Mouse (Mus musculus) limb, embryonic 14.5 days (tissue): ENCODE measurements around the gene Asb5. TPM values are rescaled to one million over a fixed set of nuclear protein-coding genes. Genes with fewer than 3 reads are reported as not detected.
A peak's percentile ranks its signal among the peaks of the same experiment; 100 is the strongest.
"Not testable (repeated sequence)": the region's sequence is repeated elsewhere in the genome, so short reads cannot be mapped to it uniquely, and the experiment has no call there.

Experiments used
- ATAC-seq: fragments of 200-750 bp; cut with Nextera tagmentation; 2 replicates; pipeline ENCODE4 v1.8.0; 2017; ENCODE audit warnings: low read depth, moderate number of reproducible peaks, moderate TSS enrichment; ENCODE audit not compliant: low FRiP score
- DNase-seq: peaks from one replicate; pipeline ENCODE4 v3.0.0-alpha.2; 2015; ENCODE audit warnings: low spot score
- H3K27ac ChIP-seq: fragments of 300-500 bp; sonication (generic); replicated peaks from 2 replicates; pipeline ENCODE4 v1.5.1; 2014; ENCODE audit warnings: low read depth, mild to moderate bottlenecking, low read length, moderate library complexity, mixed read lengths
- H3K27me3 ChIP-seq: fragments of 300-500 bp; sonication (generic); 2 replicates; pipeline ENCODE4 v1.6.1; 2014; ENCODE audit warnings: low read length, mixed read lengths; ENCODE audit not compliant: control insufficient read depth, insufficient read depth
- H3K36me3 ChIP-seq: fragments of 300-500 bp; sonication (generic); 2 replicates; pipeline ENCODE4 v1.6.1; 2014; ENCODE audit warnings: mild to moderate bottlenecking, low read length, moderate library complexity, mixed read lengths; ENCODE audit not compliant: control insufficient read depth, insufficient read depth
- H3K4me1 ChIP-seq: fragments of 300-500 bp; sonication (generic); 2 replicates; pipeline ENCODE4 v1.6.1; 2014; ENCODE audit warnings: antibody characterized with exemption, low read length, mixed read lengths; ENCODE audit not compliant: control insufficient read depth, insufficient read depth
- H3K4me2 ChIP-seq: fragments of 300-500 bp; sonication (generic); replicated peaks from 2 replicates; pipeline ENCODE4 v1.6.1; 2014; ENCODE audit warnings: low read depth, mild to moderate bottlenecking, low read length, moderate library complexity; ENCODE audit not compliant: severe bottlenecking
- H3K4me3 ChIP-seq: fragments of 300-500 bp; sonication (generic); replicated peaks from 2 replicates; pipeline ENCODE4 v1.5.1; 2014; ENCODE audit warnings: low read length
- H3K9ac ChIP-seq: fragments of 300-500 bp; sonication (generic); 2 replicates; pipeline ENCODE4 v1.6.1; 2014; ENCODE audit warnings: mild to moderate bottlenecking, low read depth, low read length, moderate library complexity; ENCODE audit not compliant: severe bottlenecking
- H3K9me3 ChIP-seq: fragments of 300-500 bp; sonication (generic); 2 replicates; pipeline ENCODE4 v1.6.1; 2016; ENCODE audit warnings: low read length; ENCODE audit not compliant: control insufficient read depth
- POLR2A ChIP-seq: fragments of 200-500 bp; IDR thresholded peaks from 2 replicates; pipeline ENCODE4 v1.8.0; 2012; ENCODE audit warnings: inconsistent platforms, mild to moderate bottlenecking, moderate library complexity, borderline replicate concordance; ENCODE audit not compliant: insufficient read depth, insufficient read length; ENCODE audit errors: extremely low read depth
- WGBS: fragments of 180-500 bp; shearing (Covaris S2); extraction: QIAGEN DNeasy Blood & Tissue Kit; methylation state at CpG from one replicate; pipeline ENCODE4 v1.1.7; 2014; 5-methylcytosine and 5-hydroxymethylcytosine counted together
- polyA plus RNA-seq, 2 experiments: library from polyadenylated mRNA; depleted of rRNA in 1 of 2; stranded (reverse) in 1 of 2; unstranded in 1 of 2; fragments of >200 nt; fragmentation: Nextera tagmentation in 1 of 2; extraction: Ambion mirVana in 1 of 2; gene quantifications; 2 replicates each; pipeline versions ENCODE4 v1.2.1 to v1.2.3; 2012 to 2014

The Asb5 gene
- polyA plus RNA-seq, 2 experiments = 1.3 to 6.4 TPM

DNA sequence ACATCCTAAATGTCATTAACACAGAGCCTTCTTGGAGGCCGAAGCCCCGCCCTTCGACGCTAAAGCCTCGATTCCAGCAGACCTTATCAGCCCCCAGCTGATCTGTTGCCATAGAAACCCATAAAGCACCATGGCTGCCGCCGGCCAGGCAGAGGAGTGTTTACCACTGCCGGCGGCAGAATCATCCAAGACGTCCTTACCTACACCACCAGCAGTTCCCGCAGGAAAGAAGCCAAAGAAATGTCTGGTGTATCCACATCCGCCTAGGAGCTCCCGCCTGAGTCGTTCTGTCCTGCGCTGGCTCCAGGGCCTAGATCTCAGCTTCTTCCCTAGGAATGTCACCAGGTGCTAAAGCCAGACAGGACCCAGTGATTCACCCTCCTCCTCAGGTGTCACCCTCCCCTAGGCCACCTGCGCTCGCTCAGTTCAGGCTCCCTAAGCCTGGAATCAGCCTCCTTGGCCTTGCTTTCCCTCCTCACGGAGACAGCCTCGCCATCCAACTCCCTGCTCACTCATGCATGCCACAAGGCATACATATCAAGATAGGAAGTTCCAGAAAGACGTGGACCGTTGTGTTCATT lies 71.4 kb downstream of the Asb5 start, which contains the start of gene Spata4:
TSS of gene Spata4 (plus strand) at position 111 of the 581 bp plus-strand sequence.
- no peaks in the 10 kb centered on the region for H3K27me3 ChIP-seq
- ATAC-seq (peak; percentile 72), DNase-seq (no peak)
- peak within 1 kb of the TSS; percentile 47 for H3K4me2 ChIP-seq
- TF ChIP-seq POLR2A = no peak
- 0 out of 2 replicates have a peak within 1 kb of the TSS, but pooled peaks have one; percentile 38 for H3K9ac ChIP-seq
- peaks cover 4% of the 10 kb centered on the region for H3K4me1 ChIP-seq
- no peak within 1 kb of the TSS for H3K27ac ChIP-seq
- no peaks in the 10 kb centered on the region for H3K9me3 ChIP-seq
- WGBS = 11% methylated on average over 21 of the region's 21 CpGs
- H3K4me3 ChIP-seq = peak within 1 kb of the TSS; percentile 26
- no peaks in the 10 kb centered on the region for H3K36me3 ChIP-seq

DNA sequence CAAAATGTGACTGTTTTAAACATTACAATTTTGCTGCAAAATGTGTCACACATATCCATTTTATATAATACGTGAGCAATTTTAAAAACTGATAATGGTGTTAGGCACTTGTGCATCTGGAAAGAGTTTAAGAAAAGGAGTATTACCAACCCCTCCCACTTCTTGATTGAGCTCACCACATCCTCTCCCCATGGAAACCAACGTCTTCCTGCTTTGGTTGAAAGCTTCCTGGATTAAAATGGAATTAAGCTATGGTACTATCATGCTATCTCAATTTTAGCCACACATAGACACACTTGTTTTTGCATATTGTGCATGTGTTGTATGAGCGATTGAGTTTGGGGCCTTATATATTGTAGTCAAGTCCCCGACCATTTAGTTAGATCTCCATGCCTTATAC lies 74.1 kb downstream of the Asb5 start:
- H3K4me2 ChIP-seq = no peak overlapping the region
- no peak for TF ChIP-seq POLR2A
- no peaks in the 10 kb centered on the region for H3K27me3 ChIP-seq
- WGBS = 76% methylated on average over 4 of the region's 4 CpGs
- no peak overlapping the region for H3K9ac ChIP-seq
- H3K4me1 ChIP-seq = peaks cover 4% of the 10 kb centered on the region
- H3K4me3 ChIP-seq = no peak overlapping the region
- ATAC-seq = no peak
- no peak overlapping the region for H3K27ac ChIP-seq
- DNase-seq = no peak
- H3K9me3 ChIP-seq = no peaks in the 10 kb centered on the region
- H3K36me3 ChIP-seq = no peaks in the 10 kb centered on the region

DNA sequence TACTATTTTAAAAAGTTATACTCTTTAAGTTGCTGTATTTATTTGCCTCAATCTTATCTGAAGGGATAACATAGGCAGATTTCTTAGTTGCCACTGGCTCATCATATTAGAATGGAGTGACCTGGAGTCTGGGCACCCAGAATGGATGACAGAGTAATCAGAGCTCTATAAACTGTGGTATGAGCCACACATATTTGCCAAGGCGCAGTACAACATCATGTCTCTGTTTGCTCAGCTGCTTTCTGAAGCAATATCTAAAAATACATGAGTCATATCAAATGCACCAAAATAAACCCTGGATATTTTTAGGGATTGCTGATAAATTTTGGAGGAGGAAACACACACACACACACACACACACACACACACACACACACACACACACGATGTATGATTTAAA lies 80.0 kb downstream of the Asb5 start:
- DNase-seq = no peak
- WGBS = 84% methylated on average over 2 of the region's 2 CpGs
- no peak overlapping the region for H3K27ac ChIP-seq
- no peak for TF ChIP-seq POLR2A
- no peak overlapping the region for H3K4me3 ChIP-seq
- no peaks in the 10 kb centered on the region for H3K9me3 ChIP-seq
- no peaks in the 10 kb centered on the region for H3K36me3 ChIP-seq
- ATAC-seq = no peak
- H3K27me3 ChIP-seq = no peaks in the 10 kb centered on the region
- H3K9ac ChIP-seq = no peak overlapping the region
- H3K4me2 ChIP-seq = no peak overlapping the region
- H3K4me1 ChIP-seq = no peaks in the 10 kb centered on the region

DNA sequence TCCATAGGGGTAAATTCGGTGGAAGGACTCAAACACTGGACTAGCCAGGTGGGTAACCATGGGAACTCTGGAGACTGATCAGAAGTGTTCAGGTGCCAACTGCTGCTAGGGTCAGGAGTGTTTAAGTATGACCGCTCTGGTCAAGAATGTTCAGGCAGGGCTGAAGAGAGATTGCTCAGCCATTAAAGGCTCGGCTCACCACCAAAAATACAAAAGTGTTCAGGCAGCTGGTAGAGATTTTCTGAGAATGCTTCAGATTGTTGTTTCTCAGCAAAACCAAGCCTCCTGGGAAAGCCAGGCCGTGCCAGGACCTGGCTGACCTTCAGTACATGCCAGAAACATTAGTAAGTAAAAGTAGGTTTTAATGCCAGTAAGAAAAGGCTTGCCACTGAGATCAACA lies 80.9 kb downstream of the Asb5 start:
- WGBS = 70% methylated on average over 4 of the region's 4 CpGs
- Histone ChIP-seq H3K27ac (no peak overlapping the region), H3K4me2 (no peak overlapping the region), H3K36me3 (no peaks in the 10 kb centered on the region), H3K4me1 (no peaks in the 10 kb centered on the region), H3K4me3 (no peak overlapping the region), H3K27me3 (no peaks in the 10 kb centered on the region), H3K9ac (no peak overlapping the region), H3K9me3 (no peaks in the 10 kb centered on the region)
- no peak for TF ChIP-seq POLR2A
- no peak for ATAC-seq
- DNase-seq = no peak

DNA sequence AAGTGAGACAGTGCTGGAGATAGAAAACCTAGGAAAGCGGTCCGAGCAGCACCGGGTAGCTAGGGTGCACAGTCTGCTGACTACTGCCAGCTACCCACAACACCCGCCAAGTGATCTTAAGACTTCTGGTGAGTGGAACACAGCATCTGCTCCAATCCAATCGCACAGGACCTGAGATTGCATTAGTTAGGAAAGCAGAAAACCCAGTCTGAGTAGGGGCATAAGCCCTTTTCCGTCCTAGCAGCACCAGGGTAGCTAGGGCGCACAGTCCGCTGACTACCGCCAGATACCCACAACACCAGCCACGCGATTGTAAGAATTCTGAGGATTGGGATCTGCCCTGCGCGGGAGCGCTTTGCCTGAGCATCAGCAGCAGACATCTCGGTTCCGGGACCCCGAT lies 87.3 kb downstream of the Asb5 start:
- WGBS = 85% methylated on average over 17 of the region's 17 CpGs
- DNase-seq, H3K9me3 ChIP-seq, H3K27ac ChIP-seq, H3K4me3 ChIP-seq, H3K36me3 ChIP-seq, H3K9ac ChIP-seq, H3K27me3 ChIP-seq, ATAC-seq, H3K4me1 ChIP-seq, H3K4me2 ChIP-seq: not testable (repeated sequence)

Other genes with a start within 250 kb of the Asb5 start
- 35.0 and 39.7 TPM in 2 replicates for gene Spcs3, start 418 bp downstream of the Asb5 start, polyA plus RNA-seq (2012; rRNA removed)
- 85.1 and 86.5 TPM in 2 replicates for gene Spcs3, start 418 bp downstream of the Asb5 start, polyA plus RNA-seq (2014; fragmentation: Nextera tagmentation; extraction: Ambion mirVana)
- gene Spata4, start 71.2 kb downstream of the Asb5 start, polyA plus RNA-seq (2012; rRNA removed) = not detected in 2 replicates
- gene Spata4, start 71.2 kb downstream of the Asb5 start, polyA plus RNA-seq (2014; fragmentation: Nextera tagmentation; extraction: Ambion mirVana) = not detected in 2 replicates